Comparison of ENCODE assay signal across 22 mouse cellular contexts in the genomic region with DNA sequence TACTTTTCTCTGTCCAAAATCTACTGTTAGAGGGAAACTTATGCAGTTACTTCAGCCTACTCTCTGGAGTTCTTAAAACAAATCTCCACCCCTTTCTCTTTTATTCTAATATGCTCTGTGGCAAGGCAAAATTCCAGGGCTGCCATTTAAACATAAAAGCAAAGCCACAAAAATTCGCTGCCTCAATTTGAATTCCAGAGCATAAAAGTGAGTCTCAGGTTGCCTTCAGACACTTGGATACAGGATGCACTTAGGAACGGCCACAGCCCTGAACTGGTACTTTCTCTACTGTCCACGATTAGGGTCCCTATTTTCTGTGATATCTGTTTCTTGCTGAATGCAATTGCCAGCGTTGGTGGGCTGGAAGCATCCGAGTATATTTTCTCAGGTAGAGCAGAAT.
DNase-seq lines count a peak whose midpoint lies in the region; ATAC-seq and TF ChIP-seq lines count a peak whose summit lies in the region.
"Had no signal": no experiment of that assay in that cellular context is flagged by ENCODE, and none has a peak within 500 bp of the region (broad histone marks: within the 10 kb centered on the region; RNA-seq: fewer than 3 reads in every experiment).

No protein-coding gene starts in this region.

- POLR2A ChIA-PET in Patski (lab: Charles Lee): no interaction called here

- ATAC-seq in limb, embryonic 14.5 days (ENCODE audit: low FRiP score, low read depth): 0 out of 2 replicates have a peak, but pooled peaks have one; percentile 26
- peak; percentile 90 for ATAC-seq in Patski
- ATAC-seq: forebrain, embryonic 14.5 days; hindbrain, postnatal 0 days; intestine, postnatal 0 days had no signal

- TF ChIP-seq POLR2A in limb, embryonic 14.5 days (IDR thresholded peaks at IDR 0.05; ENCODE audit: borderline replicate concordance, extremely low read depth, insufficient read depth, insufficient read length): no peak

- no peak for TF ChIP-seq CTCF in Patski (IDR thresholded peaks at IDR 0.05)

- no peaks in the 10 kb centered on the region for H3K27me3 ChIP-seq in limb, embryonic 14.5 days (ENCODE audit: control insufficient read depth, insufficient read depth, low read length)
- no peaks in the 10 kb centered on the region for H3K27me3 ChIP-seq in limb, embryonic 10.5 days (ENCODE audit: low read depth, poor library complexity, severe bottlenecking)
- H3K27me3 ChIP-seq in Patski: peaks cover 1% of the 10 kb centered on the region
- H3K27me3 ChIP-seq: embryonic facial prominence, embryonic 12.5 days; heart, embryonic 12.5 days; limb, embryonic 13.5 days; midbrain, embryonic 12.5 days had no signal

- CTCF ChIA-PET in Patski (lab: Charles Lee): no interaction called here

- H3K4me3 ChIP-seq in limb, embryonic 14.5 days (replicated peaks; ENCODE audit: low read length): no peak overlapping the region
- no peak overlapping the region for H3K4me3 ChIP-seq in limb, embryonic 10.5 days
- H3K4me3 ChIP-seq: embryonic facial prominence, embryonic 12.5 days; heart, embryonic 12.5 days; hindbrain, embryonic 10.5 days; limb, embryonic 13.5 days; midbrain, embryonic 12.5 days had no signal

- H3K4me2 ChIP-seq in limb, embryonic 14.5 days (replicated peaks; ENCODE audit: low read depth, low read length, severe bottlenecking): no peak overlapping the region
- H3K4me2 ChIP-seq: embryonic facial prominence, embryonic 12.5 days; heart, embryonic 12.5 days; limb, embryonic 13.5 days; midbrain, embryonic 12.5 days had no signal

- peaks cover 4% of the 10 kb centered on the region; the same call in 1 of the 2 replicates for H3K4me1 ChIP-seq in limb, embryonic 14.5 days (ENCODE audit: control insufficient read depth, insufficient read depth, low read length)
- H3K4me1 ChIP-seq in limb, embryonic 10.5 days: no peaks in the 10 kb centered on the region
- H3K4me1 ChIP-seq: embryonic facial prominence, embryonic 12.5 days; heart, embryonic 12.5 days; hindbrain, embryonic 10.5 days; midbrain, embryonic 12.5 days had no signal

- H3K9ac ChIP-seq in limb, embryonic 14.5 days (ENCODE audit: low read depth, low read length, severe bottlenecking): no peak overlapping the region
- H3K9ac ChIP-seq: embryonic facial prominence, embryonic 12.5 days; heart, embryonic 12.5 days; limb, embryonic 13.5 days; liver, embryonic 14.5 days; midbrain, embryonic 12.5 days had no signal

- no peaks in the 10 kb centered on the region for H3K36me3 ChIP-seq in limb, embryonic 14.5 days (ENCODE audit: control insufficient read depth, insufficient read depth, low read length)
- H3K36me3 ChIP-seq in limb, embryonic 10.5 days: no peaks in the 10 kb centered on the region
- H3K36me3 ChIP-seq: embryonic facial prominence, embryonic 12.5 days; heart, embryonic 12.5 days; hindbrain, embryonic 10.5 days; limb, embryonic 13.5 days; midbrain, embryonic 12.5 days had no signal

- 46% methylated on average over 5 of the region's 5 CpGs for WGBS in limb, embryonic 14.5 days
- WGBS in limb, embryonic 10.5 days: 73% methylated on average over 5 of the region's 5 CpGs

- no peak overlapping the region for H3K27ac ChIP-seq in limb, embryonic 14.5 days (replicated peaks; ENCODE audit: low read depth, low read length)
- H3K27ac ChIP-seq in limb, embryonic 10.5 days: no peak overlapping the region
- H3K27ac ChIP-seq: embryonic facial prominence, embryonic 12.5 days; hindbrain, embryonic 10.5 days; hindbrain, postnatal 0 days; limb, embryonic 13.5 days; liver, embryonic 14.5 days; midbrain, embryonic 12.5 days; stomach, postnatal 0 days had no signal

- DNase-seq in limb, embryonic 14.5 days (ENCODE audit: low spot score): peak; percentile 55
- no peak for DNase-seq in limb, embryonic 10.5 days (ENCODE audit: low spot score)
- DNase-seq in 3134 (ENCODE audit: extremely low read depth, insufficient read length, low spot score): peak; percentile 33
- peak; percentile 13 for DNase-seq in Patski (ENCODE audit: low read depth, low spot score)
- peak; percentile 41 for DNase-seq in lung, postnatal 25 days (ENCODE audit: low spot score)
- no peak for DNase-seq in gastrocnemius, postnatal 10 days
- DNase-seq in B cell, adult 2 months: no peak
- DNase-seq: adrenal gland, postnatal 25 days; cerebellum, adult 9-11 months; heart, postnatal 10 days; kidney, postnatal 36 days; right cerebral cortex, postnatal 14 days had no signal

- H3K9me3 ChIP-seq in limb, embryonic 14.5 days (ENCODE audit: control insufficient read depth, low read length): no peaks in the 10 kb centered on the region
- H3K9me3 ChIP-seq in limb, embryonic 10.5 days (replicated peaks): no peaks in the 10 kb centered on the region
- H3K9me3 ChIP-seq: embryonic facial prominence, embryonic 12.5 days; heart, embryonic 12.5 days; hindbrain, embryonic 10.5 days; limb, embryonic 13.5 days; midbrain, embryonic 12.5 days had no signal

- in situ Hi-C loops in Patski (cut with MboI; ENCODE audit: low pct_unique_long_range_greater_than_20kb): loop anchor here (25.0 kb wide), 1 partner anchor 1438 kb away; no protein-coding TSS in a partner anchor

Comparison
In these comparisons a context has a peak if more than half of its experiments do, and no peak if none do; other contexts are left out.
1. DNase-seq: peak in limb, embryonic 14.5 days (single experiment), 3134 (single experiment), Patski (single experiment) and lung, postnatal 25 days (single experiment); none in limb, embryonic 10.5 days (single experiment), gastrocnemius, postnatal 10 days (single experiment) and B cell, adult 2 months (0 of 2).